Mouse (Mus musculus) heart, postnatal 25 days (tissue): ENCODE results near the gene Rpl24. TPM values are rescaled to one million over a fixed set of nuclear protein-coding genes. Genes with fewer than 3 reads are reported as not detected.
"Not testable (repeated sequence)": the region's sequence is repeated elsewhere in the genome, so short reads cannot be mapped to it uniquely, and the experiment has no call there.

Source experiments
- DNase-seq: peaks from one replicate; pipeline ENCODE4 v3.0.0; 2022; ENCODE audit warnings: low spot score
- intact Hi-C: fragments of 180-260 bp; cut with DNase I; formaldehyde crosslinking; loops from one replicate; pipeline ENCODE4 v1.15.1; 2025
- total RNA-seq, 2 experiments: library from RNA; stranded (reverse); gene quantifications; 2 replicates each; pipeline ENCODE4 v1.2.3; 2021

Rpl24 gene
- total RNA-seq: 100 to 1,000 TPM; 504 to 557 TPM

DNA sequence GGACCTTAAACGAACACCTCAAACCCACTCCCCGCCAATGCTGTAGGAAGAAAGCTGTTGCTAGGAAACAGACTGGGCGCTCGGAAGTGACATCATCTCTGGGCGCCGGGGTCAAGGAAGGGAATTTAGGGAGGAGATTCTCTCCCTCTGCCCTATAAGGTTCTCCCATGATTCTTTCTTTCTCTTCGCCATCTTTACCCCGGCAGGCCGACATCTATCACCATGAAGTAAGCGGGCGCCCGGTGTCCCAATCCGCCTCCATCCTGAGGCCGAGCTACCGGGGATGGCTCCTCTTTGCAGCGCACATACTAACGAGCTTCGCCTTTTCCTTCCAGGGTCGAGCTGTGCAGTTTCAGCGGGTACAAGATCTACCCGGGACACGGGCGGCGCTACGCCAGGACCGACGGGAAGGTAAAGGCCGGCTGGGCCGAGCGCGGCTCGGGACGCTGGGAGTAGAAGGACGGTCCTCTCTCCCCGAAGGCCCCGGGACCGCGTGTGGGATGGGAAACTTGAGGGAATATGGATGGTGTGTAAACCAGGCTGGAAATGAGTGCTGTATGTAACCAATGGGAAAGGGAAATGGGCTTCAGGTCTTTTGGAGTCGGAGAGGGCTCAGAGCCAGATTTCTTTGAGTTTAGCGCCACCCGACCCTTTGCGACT, at the start of gene Rpl24:
TSS of gene Rpl24 (plus strand) at position 64 of the 660 bp plus-strand sequence.
- intact Hi-C loops: loop anchor here (2.0 to 5.0 kb wide), 3 partner anchors 62 to 166 kb away; partner anchors contain the start of gene Pcnp
- DNase-seq: peak; percentile 89

DNA sequence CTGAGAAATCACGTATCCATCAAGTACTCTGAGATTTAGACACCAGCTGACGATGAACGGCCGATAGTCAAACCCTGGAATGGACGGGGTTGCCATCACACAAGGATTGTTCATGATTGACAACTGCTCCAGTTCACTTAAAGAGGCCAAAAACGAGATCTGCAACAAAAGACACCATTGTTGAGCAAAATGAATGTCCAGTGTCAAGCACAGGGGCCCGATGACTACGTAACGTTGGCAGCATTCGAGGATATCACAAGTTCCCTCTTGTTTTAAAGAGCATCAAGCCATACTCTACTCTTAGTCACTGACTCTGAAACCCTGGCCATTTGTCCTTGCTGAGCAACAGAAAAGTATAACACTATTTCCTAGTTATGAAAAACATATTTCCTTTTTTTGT, 44.0 kb upstream of the Rpl24 start:
- intact Hi-C loops: no loop called here

DNA sequence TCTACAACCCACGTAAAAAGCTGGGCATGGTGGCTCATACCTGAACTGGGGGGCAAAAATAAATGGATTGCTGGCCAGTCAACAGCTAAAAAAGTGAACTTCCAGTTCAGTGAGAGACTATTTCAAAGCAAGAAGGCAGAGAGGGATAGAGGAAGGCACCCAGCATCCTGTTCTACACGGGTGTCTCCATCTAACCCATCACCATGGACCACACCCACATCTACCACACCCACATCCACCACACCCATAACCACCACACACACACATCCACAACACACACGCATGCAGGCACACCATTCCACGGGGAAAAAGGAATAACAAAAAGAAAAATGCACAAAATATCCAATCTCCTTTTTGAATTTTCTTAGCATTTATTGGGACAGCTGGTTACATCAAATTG, 42.1 kb upstream of the Rpl24 start:
- no peak for DNase-seq
- intact Hi-C loops: no loop called here

More for the DNA sequence above, 44.0 kb upstream of the Rpl24 start:
- DNase-seq: no peak

DNA sequence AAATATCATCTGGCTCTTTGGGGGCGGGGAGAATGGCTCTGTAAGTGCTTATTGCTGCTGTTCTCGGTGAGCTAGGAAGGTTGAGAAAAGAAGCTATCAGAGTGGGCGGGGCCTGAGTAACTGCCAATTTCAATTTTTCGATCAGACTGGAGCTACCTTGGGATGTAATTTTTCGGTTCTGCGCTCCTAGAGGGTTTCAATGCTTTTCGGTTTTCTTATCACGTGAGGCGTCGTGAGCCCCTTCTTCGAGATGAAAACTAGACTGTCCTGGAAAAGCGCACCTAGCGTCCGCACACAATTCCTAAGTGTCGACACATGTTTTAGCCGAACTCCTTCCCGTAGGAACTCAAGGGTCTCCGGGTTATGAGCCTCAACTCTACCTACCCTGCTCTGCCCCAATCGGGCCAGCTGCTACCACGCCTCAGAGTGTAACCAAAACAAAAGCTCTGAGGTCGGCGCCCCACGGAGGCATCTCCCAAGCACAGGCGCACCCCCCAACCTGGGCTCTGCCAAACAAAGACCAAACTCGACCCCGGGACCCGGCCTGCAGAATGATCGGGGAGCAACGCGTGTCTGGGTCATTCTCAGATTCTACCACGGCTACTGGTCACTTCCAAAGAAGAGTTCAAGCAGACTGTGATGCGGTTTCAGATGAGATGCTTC, 32.3 kb upstream of the Rpl24 start:
- peak; percentile 7 for DNase-seq
- intact Hi-C loops: no loop called here

DNA sequence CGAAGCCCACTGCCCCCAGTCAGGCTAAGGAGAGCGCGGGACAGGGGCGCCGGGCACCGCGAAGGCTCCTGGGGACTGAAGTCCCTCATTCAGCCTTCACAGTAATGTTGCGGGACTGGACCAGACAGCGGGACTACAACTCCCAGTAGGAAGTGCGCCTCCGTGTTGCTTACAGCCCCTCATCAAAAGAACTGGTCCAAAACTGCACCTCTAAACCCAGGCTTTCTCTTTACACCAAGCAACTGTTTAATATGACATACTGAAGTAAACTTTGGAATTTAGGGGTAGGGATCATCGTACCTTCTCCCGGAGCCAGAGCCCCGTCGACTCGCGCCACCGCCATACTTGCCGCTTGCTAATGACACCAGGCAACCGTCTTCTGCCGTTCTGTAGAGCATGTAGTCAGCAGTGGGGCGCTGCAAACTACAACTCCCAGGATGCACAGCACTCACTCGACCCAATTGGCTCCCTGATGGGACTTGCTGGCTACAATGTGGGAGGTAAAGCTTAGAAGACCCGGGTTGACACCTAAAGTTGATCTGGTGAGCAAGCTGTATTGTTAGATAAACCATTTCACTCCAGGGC, 31.5 kb upstream of the Rpl24 start, which contains the start of gene Cep97:
TSS of gene Cep97 (minus strand) at position 403 of the 585 bp plus-strand sequence.
- intact Hi-C loops: no loop called here
- peak; percentile 88 for DNase-seq

DNA sequence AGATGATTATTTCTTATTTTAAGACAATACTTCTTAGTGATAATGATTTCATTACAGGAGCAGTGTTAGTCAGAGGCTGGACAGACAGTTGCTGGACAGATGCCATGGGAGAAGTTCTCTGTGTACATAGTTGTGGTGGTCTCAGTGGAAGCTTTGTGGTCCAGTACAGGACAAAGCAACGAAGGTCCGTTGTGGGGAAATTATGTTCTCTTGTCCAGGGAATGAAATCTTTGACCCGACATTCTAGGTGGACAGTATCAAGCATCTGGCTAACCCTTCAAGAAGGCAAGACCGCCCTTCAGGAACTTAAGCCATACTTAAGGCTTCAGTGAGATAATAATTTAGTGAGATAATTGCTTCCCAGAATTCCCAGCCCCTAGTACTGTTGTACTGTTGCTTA, 27.3 kb upstream of the Rpl24 start:
- DNase-seq: no peak
- intact Hi-C loops: no loop called here

DNA sequence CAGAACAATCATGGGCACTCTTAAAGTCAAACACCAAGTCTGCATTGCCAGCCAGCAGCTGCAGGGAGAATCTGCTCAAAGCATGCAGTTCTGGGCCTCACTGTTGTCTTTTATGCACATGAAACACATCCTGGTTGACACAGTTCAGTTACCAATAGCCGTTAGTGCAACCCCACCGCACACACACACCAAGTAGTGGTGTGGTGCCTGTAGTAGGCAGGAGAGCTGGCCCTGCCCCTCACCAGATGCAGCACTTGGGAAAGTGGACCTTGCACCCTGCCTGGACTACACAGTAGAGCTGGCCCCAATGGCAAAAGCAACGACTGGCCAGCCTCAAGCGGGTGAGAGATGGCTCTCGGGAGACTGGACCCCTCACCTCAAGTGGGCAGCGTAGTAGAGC, 26.4 kb upstream of the Rpl24 start:
- DNase-seq: no peak
- intact Hi-C loops: no loop called here

DNA sequence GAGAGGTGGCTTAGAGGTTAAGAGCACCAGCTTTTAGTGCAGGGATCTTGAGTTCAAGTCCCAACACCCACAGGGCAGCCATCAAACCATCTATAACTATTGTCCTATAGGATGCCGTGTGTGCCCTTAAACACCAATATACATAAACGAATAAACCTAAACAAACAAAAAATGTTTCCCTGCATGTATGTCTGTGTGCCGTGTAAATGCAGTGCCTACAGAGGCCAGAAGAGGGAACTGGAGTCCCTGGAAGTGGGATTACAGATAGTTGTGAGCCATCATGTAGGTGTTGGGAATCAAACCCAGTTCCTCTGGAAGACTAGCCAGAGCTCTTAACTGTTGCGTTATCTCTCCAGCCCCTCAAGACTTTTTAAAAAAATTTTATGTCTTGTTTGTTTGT, 25.3 kb upstream of the Rpl24 start:
- DNase-seq: no peak
- intact Hi-C loops: no loop called here

DNA sequence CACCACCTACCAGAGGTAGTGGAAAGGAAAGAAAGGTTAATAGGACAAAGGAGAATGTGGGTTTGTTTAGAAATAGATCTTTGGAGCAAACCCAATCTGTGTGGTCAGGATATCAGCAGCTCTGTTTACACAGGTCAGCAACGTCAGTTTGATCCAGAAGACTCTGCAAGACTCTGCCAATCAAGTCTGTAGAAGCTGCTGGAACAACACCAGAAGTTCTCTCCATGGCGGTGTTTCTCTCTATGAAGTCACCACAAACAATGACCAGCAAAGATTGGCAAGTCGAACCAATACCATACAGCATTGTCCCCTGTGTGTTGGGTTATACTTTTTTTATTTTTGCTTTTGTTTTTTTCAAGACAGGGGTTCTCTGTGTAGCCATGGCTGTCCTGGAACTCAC, 18.8 kb upstream of the Rpl24 start:
- no peak for DNase-seq
- intact Hi-C loops: no loop called here

DNA sequence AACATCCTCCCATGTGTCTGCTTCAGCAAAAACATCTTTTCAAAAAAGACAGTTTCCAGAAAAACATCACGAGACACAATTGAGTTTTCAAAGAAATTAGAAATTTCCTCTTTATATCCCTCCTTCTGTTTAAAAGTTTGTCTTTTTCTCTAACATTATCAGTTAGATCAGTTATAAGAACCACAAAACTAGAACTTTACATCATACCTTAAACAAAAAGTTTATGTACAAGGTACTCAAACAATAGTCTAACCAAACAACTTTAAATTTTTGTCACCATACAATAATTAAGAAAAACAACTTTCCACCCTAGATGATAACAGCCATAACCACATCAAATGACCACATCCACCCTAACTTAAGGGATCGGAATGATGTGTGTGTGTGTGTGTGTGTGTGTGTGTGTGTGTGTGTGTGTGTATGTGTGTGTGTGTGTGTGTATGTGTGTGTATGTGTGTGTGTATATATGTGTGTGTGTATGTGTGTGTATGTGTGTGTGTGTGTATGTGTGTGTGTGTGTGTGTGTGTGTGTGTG, 18.1 kb upstream of the Rpl24 start:
- intact Hi-C loops, DNase-seq: not testable (repeated sequence)

DNA sequence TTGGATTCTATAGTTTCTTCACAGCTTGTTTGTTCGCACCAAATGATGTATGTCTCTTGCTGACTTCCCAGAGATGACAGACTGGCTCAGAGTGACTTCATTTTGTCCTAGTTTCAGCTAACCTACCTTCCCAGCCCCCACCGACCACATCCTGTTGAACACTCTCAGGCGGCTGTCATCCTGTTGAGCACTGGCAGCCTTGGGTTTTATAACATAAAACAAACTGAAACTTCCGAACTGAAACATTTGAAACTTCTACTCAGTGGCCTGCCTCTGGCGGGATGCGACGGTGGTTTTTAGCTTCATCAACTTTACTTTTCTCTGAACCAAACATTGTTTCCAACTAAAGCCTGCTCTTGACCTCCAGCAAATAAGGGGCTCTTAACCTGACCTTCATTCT, 17.1 kb upstream of the Rpl24 start:
- intact Hi-C loops: no loop called here
- no peak for DNase-seq

DNA sequence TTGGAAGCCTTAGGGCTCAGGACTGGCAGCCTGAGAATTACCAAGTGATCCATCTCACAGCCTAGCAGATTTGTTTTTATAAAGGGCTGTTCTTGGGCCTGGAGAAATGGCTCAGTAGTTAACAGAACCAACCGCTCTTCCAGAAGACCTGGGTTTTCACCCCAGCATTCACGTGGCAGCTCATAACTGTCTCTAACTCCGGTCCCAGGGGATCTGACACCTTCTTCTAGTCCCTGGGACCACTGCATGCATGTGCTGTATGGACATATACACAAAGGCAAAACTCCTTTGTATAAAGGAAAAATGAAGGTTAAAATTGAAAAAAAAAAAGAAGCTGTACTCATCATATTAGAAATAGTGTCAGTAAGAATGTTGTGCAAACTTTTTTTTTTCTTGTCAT, 15.6 kb upstream of the Rpl24 start:
- intact Hi-C loops: loop anchor here (2.0 to 5.0 kb wide), 2 partner anchors 112 to 182 kb away; no protein-coding TSS in a partner anchor
- no peak for DNase-seq

DNA sequence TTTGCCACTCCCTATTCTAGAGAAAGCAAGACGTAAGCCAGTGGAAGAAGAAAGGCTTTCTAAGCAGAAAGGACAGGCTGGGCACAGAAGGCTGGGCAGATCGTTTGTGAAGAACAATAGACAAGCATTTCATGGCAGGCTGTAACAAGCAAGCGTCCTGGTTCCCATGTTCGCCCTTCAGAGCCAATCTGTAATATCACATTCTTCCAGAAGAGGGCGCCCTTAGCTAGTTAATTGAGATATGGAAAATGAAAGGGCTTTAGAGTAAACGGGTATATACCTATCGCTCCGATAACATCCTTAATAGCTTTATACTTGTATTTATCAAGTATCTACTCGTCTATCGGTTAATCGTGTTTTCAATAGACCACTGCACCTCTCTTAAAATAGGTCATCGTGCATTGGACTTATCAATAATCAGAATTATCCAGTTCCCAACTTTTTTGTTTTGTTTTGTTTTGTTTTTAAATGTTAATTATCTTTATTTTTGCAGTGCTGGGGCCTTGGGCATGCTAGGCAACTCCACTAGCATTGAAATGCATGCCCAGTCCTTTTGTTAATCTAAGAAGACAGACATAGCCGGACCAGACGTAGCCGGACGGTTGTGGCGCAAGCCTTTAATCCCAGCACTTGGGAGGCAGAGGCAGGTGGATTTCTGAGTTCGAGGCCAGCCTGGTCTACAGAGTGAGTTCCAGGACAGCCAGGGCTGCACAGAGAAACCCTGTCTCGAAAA, 15.0 kb upstream of the Rpl24 start:
- intact Hi-C loops: loop anchor here (2.0 to 5.0 kb wide), 2 partner anchors 112 to 181 kb away; no protein-coding TSS in a partner anchor
- no peak for DNase-seq

DNA sequence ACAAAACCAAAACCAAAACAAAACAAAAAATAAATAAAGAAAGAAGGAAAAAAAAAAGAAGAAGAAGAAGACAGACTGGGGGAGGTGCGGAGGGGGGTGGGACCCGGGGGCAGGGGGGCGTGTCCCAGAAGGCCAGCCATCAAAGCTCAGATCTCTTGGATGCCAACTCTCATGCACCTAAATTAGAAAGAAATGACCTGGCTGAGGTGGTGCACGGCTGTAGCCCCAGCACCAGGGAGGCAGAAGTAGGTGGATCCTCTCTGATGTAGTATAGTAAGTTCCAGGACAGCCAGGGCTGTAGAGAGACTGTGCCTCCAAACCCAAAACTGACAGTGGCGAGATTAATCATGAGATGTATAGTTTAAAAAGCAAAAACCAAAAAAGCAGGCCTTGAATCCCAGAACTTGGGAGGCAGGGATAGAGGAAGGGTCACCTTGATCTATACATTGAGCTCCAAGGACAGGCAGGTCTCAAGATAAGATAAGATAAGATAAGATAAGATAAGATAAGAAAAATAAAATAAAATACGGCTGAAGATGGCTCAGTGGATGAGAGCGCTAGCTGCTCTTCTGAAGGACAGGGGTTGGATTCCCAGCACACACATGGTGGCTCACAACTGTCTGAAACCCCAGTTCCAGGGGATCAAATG, 14.3 kb upstream of the Rpl24 start:
- no peak for DNase-seq
- intact Hi-C loops: loop anchor here (2.0 to 5.0 kb wide), 2 partner anchors 111 to 180 kb away; no protein-coding TSS in a partner anchor

DNA sequence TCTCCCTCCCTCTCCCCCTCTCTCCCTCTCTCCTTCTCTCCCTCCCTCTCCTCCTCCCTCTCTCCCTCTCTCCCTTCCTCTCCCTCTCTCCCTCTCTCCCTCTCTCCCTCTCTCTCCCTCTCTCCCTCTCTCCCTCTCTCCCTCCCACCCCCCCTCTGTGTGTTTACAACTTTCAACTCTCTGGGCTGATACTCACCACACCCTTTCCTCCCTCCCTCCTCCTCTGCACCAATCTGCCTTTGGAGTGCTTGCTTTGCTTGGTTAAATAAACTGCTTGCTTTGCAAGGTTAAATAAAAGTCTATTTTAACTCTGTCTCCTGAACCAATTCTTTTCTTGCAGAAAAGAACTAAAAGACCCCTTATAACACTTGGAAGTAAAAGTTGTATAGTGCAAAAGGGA, 13.3 kb upstream of the Rpl24 start:
- DNase-seq: no peak
- intact Hi-C loops: loop anchor here (5.0 kb wide), 1 partner anchor 180 kb away; no protein-coding TSS in a partner anchor

DNA sequence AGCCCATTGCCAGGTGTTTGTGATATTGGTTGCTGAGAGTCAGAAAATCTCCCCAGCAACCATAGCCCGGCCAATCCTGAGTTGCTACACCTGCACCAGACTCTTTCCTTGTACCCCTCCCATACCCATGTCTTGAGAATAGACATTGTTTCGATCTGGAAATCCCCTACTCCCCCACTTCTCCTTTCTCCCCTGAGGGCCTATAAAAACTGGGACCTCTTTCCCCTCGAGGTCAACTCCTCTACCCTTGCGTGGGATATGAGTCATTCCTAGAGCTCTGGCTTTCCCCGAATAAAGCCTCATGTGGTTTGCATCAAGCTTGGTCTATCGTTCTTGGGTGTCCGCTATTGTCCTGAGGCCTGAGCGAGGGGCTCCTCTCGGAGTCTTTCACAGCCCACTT, 11.9 kb upstream of the Rpl24 start:
- not testable (repeated sequence) for DNase-seq
- intact Hi-C loops: loop anchor here (5.0 kb wide), 1 partner anchor 178 kb away; no protein-coding TSS in a partner anchor

DNA sequence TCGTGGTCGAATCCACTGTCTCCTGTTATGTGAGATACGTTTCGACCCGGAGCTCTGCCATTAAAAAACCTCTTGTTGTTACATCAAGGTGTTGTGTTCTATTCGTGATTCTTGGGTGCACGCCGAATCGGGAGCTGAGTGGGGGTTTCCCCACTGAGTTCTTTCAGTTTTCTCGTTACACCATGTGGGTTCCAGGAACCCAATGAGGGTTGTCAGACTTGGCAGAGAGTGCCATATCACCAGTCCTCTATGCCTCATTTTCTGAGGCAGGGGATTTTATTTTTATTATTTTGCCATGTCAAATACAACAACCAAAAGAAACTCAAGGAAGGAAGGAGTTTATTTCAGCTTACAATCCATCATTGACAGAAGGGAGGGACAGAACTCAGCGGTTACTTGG, 3.0 kb upstream of the Rpl24 start:
- intact Hi-C loops, DNase-seq: not testable (repeated sequence)

DNA sequence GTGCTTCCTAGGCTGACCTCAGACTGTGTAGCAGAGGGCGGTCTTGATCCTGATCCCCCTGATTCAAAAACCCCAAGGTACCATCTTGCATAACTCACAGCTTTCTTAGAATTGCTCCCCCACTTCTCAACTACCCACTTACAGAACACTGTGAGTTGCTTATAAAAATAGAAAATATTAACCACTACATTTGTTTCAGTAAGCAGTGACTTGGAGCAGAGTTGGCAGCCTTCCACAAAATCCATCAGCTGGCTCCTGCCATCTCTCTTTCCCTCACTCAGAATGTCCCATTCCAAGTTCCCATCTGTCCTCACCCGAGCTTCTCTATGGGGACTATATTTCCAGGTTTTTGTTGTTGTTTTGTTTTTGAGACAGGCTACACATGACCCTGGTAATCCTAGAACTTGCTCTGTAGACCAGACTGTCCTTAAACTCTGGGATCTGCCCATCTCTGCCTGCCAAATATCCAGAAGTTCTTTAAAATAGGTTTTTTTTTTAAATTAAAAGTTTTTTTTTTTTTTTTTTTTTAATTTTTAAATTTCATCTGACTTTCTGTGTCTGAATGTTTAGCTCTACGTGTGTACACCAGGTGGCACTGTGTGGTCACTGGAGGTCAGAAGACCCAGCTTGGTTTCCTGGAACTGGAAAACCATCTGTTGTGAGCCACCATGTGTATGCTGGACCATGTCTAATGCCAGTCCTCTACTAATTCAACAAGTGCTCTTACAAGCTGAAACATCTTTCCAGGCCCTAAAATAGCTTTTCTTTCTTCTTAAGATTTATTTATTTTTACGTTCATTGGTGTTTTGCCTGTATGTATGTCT, 1.7 kb upstream of the Rpl24 start:
- intact Hi-C loops: no loop called here
- DNase-seq: no peak

DNA sequence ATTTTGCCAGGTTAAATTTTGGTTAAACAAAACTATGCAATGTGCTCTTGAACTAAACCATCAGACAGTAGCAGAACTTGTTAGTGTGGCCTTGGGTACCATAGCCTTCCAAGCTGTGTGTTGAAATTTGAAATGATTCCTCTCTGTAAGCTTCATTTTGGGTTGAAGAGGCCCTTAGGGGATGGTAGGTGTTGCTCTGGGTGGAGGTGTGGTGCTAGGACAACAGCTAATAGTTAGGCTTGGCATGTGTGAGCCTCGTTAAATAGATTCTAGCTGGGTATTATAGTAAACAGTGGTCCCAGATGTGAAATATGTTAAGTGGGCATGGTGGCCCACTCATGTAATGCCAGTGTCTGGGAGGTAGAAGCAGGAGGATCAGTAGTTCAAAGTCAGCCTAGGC, 1.1 kb downstream of the Rpl24 start:
- intact Hi-C loops: loop anchor here (2.0 to 5.0 kb wide), 3 partner anchors 62 to 165 kb away; partner anchors contain the start of gene Pcnp
- DNase-seq: no peak
